Mouse (Mus musculus) CH12.LX (cell line): ENCODE data around the gene Uspl1.

ENCODE experiments used
- CHD1 ChIP-seq: IDR thresholded peaks from 2 replicates; pipeline ENCODE4 v1.6.1; 2012; ENCODE audit warnings: low read depth, low read length, improper control_type of control experiment, inconsistent platforms
- CHD2 ChIP-seq: IDR thresholded peaks from 2 replicates; pipeline ENCODE4 v1.6.1; 2011; ENCODE audit warnings: low read length, improper control_type of control experiment
- CTCF ChIP-seq, 2 experiments: IDR thresholded peaks in 1 of 2; conservative IDR thresholded peaks in 1 of 2; 2 replicates each; pipeline ENCODE4 v1.5.1; 2011 to 2012; ENCODE audit warnings: low read depth in 2 of 2, low read length in 2 of 2, improper control_type of control experiment in 1 of 2, inconsistent platforms in 1 of 2, mild to moderate bottlenecking in 1 of 2, moderate library complexity in 1 of 2
- E2F4 ChIP-seq: IDR thresholded peaks from 2 replicates; pipeline ENCODE4 v1.6.1; 2011; ENCODE audit warnings: low read depth, low read length, improper control_type of control experiment; ENCODE audit not compliant: insufficient replicate concordance
- ELF1 ChIP-seq: IDR thresholded peaks from 2 replicates; pipeline ENCODE4 v1.6.1; 2014; ENCODE audit warnings: low read depth, mild to moderate bottlenecking, inconsistent platforms, low read length, improper control_type of control experiment
- KAT2A ChIP-seq: IDR thresholded peaks from 2 replicates; pipeline ENCODE4 v1.6.1; 2012; ENCODE audit warnings: low read length, improper control_type of control experiment, inconsistent platforms; ENCODE audit not compliant: insufficient replicate concordance
- MAFK ChIP-seq: IDR thresholded peaks from 2 replicates; pipeline ENCODE4 v1.6.1; 2011; ENCODE audit warnings: low read length, improper control_type of control experiment; ENCODE audit not compliant: insufficient replicate concordance
- MYC ChIP-seq: IDR thresholded peaks from 2 replicates; pipeline ENCODE4 v1.6.1; 2011; ENCODE audit warnings: low read depth, mild to moderate bottlenecking, improper control_type of control experiment, low read length
- POLR2A ChIP-seq: IDR thresholded peaks from 2 replicates; pipeline ENCODE4 v1.6.1; 2011; ENCODE audit warnings: low read depth, mild to moderate bottlenecking, improper control_type of control experiment, low read length
- TCF12 ChIP-seq: IDR thresholded peaks from 2 replicates; pipeline ENCODE4 v1.6.1; 2014; ENCODE audit warnings: low read depth, mild to moderate bottlenecking, inconsistent platforms, low read length, improper control_type of control experiment
- USF1 ChIP-seq: IDR thresholded peaks from 2 replicates; pipeline ENCODE4 v1.6.1; 2014; ENCODE audit warnings: low read depth, mild to moderate bottlenecking, inconsistent platforms, low read length, improper control_type of control experiment
- ZC3H11A ChIP-seq: IDR thresholded peaks from 2 replicates; pipeline ENCODE4 v1.6.1; 2012; ENCODE audit warnings: low read depth, mild to moderate bottlenecking, inconsistent platforms, low read length, improper control_type of control experiment

- TF ChIP-seq POLR2A (no peak), TCF12 (no peak), MAFK (no peak), CTCF (conservative IDR thresholded peaks at IDR 0.05 in 1 of 2, IDR thresholded peaks at IDR 0.05 in 1 of 2; ENCODE audit: low read depth in 2 of 2, low read length in 2 of 2) (no peak), E2F4 (no peak), ELF1 (no peak), CHD1 (no peak), USF1 (no peak), CHD2 (no peak), KAT2A (no peak), MYC (no peak), ZC3H11A (no peak)
These were observed 31.9 kb upstream of the Uspl1 start for GRCm38 (mm10) chr5:149152063-149152773.
